Mouse (Mus musculus): ENCODE measurements at regions not wholly inside any gene's neighbourhood (a gene's known extent, or its start where the extent isn't known, plus 50 kb on each side); places are given as distances from the start of the nearest gene placed in this dataset.

GRCm38 (mm10) chr13:72803374-72803773 is 174.8 kb downstream of the Irx2 start:
- no peak for DNase-seq (ENCODE audit: low read depth)

DNA sequence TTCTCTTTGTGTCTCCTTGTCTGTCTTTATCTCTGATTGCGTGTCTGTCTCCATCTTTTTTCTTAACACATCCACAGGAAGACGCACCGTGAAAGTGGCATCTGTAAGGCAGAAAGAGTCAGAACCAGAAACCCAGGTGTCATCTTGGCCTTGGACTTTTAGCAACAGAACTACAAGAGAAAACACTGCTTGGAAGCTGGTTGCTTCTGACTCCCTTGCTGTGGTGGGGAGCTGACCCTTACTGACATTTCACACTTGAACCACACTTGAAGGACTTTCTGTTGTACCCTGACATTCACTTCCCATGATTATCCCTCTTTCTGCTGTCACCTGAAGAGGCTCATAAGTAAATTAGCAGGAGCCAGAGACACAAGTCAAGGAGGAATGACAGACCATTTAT is 180.6 kb downstream of the Irx2 start:
- no peak for DNase-seq (ENCODE audit: low read depth)

DNA sequence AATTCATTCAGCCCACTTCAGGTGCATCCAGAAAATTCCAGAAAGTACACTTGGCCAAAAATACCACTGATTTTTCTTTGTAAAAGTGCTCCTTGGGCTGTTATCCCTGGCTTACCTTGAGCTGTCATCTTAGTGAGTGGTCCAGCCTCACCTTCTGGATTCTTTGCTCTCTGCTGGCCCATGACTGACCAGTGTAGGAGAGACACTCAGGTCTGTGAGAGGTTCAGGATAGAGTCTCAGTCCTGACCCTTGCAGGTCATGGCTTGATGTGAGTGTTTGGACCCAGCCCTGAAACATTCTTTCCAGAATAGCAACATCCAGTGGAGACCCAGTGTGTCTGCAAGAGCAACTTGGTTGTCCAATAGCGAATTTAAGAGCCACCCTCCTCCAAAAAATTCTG is 182.0 kb downstream of the Irx2 start:
- DNase-seq (ENCODE audit: low read depth), result no peak

GRCm38 (mm10) chr13:72814616-72815015 is 186.0 kb downstream of the Irx2 start:
- DNase-seq (ENCODE audit: low read depth), result no peak

DNA sequence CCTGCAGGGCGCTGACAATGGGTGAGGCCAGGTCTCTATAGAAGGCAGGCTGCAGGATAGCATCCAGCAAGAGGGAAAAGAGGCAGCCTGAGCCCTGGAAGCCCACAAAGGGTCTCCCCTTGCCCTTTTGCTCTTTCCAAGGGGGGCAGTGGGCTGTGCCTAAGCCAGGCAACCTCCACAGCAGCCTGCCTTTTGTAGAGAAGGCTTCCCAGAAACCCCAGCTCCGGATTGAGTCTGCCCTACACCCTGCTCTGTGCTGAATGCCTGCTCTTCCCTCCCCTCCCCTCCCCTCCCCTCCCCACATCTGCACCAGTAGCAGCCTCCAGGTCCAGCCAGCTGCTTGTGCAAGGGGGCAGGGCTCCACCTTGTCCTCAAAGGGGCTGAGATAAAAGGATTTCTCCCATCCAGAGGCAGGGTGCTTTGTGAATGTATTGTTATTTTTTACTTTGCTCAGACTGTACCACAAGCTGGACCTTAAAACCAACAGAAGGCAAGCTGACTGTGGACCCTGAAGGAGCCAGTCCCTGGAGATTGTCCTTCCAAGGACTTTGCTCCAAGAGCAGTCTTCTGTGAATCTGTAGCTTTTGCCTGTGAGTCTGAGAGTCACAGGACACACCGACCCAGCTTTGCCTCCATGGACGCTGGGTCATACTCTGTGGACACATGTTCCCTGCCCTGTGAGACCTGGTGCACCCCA is 186.8 kb downstream of the Irx2 start:
- no peak for DNase-seq (ENCODE audit: low read depth)

GRCm38 (mm10) chr13:72815933-72816553 is 187.4 kb downstream of the Irx2 start:
- no peak for DNase-seq (ENCODE audit: low read depth)

GRCm38 (mm10) chr13:72816856-72817255 is 188.2 kb downstream of the Irx2 start:
- no peak for DNase-seq (ENCODE audit: low read depth)

- DNase-seq (ENCODE audit: low read depth), result no peak
Measured at GRCm38 (mm10) chr13:72817521-72817920, 188.9 kb downstream of the Irx2 start.

DNA sequence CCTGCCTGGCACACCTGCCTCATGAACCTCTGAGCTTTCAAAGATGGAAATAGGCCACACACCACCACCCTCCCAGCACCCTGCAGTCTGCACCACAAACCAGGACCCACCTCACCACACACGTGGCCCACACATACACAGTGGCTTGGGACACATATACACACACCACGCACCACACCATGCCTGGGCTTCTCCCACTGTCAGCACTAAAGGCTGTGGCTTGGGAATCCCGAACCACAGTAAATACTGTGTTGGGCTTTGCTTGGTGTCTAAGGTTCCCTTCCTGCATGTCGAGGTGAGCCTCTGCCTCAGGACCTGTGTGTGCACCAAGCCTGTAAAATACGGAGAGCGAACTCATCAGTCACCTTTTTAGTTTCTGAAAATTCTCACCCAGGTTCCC is 189.3 kb downstream of the Irx2 start:
- DNase-seq (ENCODE audit: low read depth), result no peak

GRCm38 (mm10) chr13:72826613-72827012 is 198.0 kb downstream of the Irx2 start:
- no peak for DNase-seq (ENCODE audit: low read depth)

GRCm38 (mm10) chr13:72829331-72829730 is 200.7 kb downstream of the Irx2 start:
- DNase-seq (ENCODE audit: low read depth), result no peak

GRCm38 (mm10) chr13:72833326-72833725 is 204.7 kb downstream of the Irx2 start:
- no peak for DNase-seq (ENCODE audit: low read depth)

GRCm38 (mm10) chr13:72837016-72837415 is 208.4 kb downstream of the Irx2 start:
- DNase-seq (ENCODE audit: low read depth), result no peak

DNA sequence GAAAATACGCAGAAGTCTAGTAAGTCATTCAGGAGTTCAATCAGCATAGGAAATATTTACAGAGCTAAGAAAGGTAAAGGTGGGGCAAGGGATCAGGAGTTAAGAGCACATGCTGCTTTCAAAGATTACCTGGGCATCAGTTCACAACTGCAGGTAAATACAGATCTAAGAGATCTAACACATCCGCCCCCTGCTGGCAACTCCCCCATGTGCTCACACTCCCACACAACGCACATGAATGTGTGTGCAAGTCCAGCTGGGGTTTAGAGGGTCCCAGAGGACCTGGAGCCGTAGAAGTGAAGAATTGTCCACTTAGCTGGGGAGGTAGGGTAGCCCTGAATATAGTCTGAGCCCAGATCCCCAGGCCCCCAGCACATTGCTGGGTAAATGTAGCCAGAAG is 219.5 kb downstream of the Irx2 start:
- no peak for DNase-seq (ENCODE audit: low read depth)

DNA sequence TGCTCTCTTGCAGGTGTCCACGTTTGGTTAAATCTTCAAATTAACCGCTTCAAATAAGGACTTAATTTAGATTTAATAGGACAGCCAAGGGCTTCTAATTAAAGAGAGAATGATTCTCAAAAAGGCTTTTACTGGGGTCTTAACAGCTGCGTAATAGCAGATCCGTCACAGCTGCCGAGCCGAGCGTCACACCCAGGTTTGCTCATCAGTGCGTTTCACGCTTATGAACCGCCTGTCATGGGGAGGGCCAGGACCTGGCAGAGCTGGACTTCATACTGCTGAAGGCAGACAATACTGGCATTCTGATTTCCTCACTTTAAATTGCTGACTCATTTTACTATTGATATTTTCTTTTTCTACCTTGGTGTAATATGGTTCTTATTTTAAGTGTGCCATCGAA is 221.2 kb downstream of the Irx2 start:
- DNase-seq (ENCODE audit: low read depth), result no peak

DNA sequence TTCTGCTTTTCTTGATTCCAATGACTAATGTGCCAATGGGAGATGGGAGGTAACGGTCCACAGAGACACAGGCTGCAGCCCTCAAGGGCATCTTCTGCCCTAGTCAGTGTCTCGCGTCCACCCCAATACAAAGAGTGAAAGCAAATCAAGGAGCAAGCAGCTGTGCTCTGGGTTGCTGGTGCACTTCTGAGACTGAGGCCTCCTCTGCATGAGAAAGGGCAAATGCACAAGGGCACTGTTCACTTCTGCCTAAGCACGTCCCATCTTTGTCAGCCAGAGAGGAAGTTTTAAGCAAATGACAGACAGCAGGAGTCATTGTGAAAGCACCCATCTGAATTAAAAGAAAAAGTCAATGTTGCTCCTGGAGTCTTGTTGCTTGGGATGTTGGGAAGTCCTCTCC is 224.3 kb downstream of the Irx2 start:
- no peak for DNase-seq (ENCODE audit: low read depth)

DNA sequence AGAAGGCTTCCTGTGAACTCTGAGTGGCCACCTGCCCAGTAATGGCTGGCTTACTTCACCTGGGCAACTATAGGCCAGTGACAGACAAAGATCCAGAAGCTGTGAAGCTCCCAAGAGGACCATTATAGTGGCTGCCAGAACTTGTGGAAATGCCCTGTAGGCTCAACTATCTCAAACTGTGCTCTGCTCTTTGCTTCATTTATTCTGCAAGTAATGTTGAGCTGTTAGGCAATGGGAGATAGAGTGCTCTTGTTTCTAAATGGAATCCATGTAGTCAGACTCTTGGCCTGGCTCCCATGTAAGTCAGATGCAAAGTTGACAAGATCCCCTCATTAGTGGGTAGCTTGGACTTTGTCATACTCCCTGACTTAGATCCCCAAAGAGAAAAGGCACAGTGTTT is 247.3 kb downstream of the Irx2 start:
- DNase-seq (ENCODE audit: low read depth), result no peak

DNA sequence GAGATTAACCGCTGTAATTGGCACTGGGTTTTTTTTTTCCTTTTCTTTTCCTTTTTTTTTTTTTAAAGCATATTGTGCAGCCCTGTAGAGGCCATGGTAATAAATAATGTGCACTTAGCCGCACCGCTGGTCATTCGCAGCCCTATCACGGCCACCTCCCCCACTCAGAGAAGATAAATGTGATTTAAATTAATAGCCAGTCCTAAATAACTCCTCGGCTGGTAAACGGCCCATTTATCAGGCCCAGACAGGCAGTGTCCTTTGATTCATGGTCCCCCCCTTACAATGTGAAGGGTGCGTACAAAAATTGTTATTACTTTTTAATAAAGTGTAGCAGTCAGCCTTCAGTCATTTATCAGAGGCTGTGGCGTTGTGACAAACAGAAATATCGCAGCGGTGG is 266.4 kb downstream of the Irx2 start:
- DNase-seq (ENCODE audit: low read depth), result no peak

GRCm38 (mm10) chr13:72902576-72902975 is 274.0 kb downstream of the Irx2 start:
- DNase-seq (ENCODE audit: low read depth), result no peak

DNA sequence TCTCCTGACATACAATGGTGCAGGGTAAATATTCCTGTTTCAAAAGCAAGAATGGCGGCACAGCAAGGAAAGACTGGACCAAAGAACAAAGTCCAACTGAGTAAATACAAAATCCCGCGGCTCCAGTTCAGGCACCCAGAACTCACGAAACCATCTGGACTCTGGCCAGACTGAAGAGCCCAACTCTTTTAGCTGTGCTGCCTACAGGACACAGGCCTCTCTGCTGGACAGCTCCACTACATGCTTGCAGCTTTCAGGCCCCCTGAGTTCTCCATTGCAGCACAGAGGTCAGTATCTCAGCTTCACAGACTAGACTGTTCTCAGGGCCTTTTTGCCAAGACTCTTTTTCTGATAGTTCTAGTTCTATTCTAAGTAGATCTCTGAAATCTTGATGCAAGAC is 290.3 kb downstream of the Irx2 start:
- DNase-seq (ENCODE audit: low read depth), result no peak

DNA sequence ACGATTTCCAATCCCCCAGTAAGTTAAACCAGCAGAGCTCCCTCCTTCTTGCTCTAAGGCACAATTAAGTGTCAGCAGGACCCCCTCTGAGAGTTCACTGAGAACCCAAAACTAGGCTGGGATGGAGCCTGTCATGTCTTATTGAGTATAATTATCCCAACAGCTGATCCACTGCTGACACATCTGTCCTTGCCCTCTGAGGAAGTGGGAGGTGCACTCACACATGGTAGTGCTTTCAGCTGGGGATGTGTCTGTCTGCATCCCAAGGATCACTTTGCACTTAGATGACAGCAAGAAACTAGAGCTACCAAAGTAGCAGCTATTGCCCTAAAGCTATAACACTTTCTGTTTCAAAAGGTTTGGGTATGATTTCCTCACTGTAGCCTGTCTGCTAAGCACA is 291.7 kb downstream of the Irx2 start:
- DNase-seq (ENCODE audit: low read depth), result no peak

DNA sequence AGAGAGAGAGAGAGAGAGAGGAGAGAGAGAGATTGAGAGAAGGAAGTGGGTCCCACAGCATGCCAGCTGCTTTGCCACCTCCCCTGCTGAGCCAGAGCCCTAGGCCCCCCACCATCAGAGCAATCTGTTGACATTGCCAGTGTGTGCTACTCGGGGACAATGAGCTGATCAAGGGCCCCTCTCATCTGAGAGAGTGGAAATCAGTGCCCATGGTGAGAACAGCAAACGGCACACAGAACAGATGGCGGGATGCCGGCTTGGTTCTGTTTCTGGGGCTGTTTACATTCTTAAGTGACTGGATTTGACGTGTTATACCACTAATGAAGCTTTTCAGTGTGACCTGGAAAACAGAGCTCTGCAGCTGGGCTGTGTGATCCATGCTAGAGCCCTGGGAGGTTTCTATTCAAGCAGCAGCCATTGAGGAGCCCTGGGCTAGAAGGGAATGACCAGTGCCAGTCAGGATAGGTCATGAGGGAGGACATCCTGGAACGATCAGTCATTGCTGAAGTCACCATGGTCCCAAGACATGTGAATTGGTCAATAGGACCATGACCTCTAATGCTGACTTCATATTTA is 296.0 kb downstream of the Irx2 start:
- no peak for DNase-seq (ENCODE audit: low read depth)

- no peak for DNase-seq (ENCODE audit: low read depth)
Measured at GRCm38 (mm10) chr13:72937246-72937645, 308.6 kb downstream of the Irx2 start.
